Mouse (Mus musculus) forebrain, embryonic 11.5 days (tissue): Measurements from ENCODE around the gene Il1rapl1. TPM values are rescaled to one million over a fixed set of nuclear protein-coding genes. Genes with fewer than 3 reads are reported as not detected.

Experiments used
- ATAC-seq: fragments of 200-750 bp; cut with Nextera tagmentation; replicated peaks from 2 replicates; pipeline ENCODE4 v1.8.0; 2017; ENCODE audit warnings: moderate TSS enrichment; ENCODE audit not compliant: low FRiP score
- DNase-seq: peaks from one replicate; pipeline ENCODE4 v3.0.0-alpha.2; 2017; ENCODE audit warnings: low spot score
- H3K27ac ChIP-seq: fragments of 300-500 bp; sonication (generic); 2 replicates; pipeline ENCODE4 v1.5.1; 2014; ENCODE audit warnings: low read depth, low read length
- H3K27me3 ChIP-seq: fragments of 300-500 bp; sonication (generic); 2 replicates; pipeline ENCODE4 v1.6.1; 2014; ENCODE audit warnings: mild to moderate bottlenecking, low read length, mixed read lengths; ENCODE audit not compliant: control insufficient read depth, insufficient read depth
- H3K36me3 ChIP-seq: fragments of 300-500 bp; sonication (generic); 2 replicates; pipeline ENCODE4 v1.6.1; 2014; ENCODE audit warnings: mild to moderate bottlenecking, low read length, moderate library complexity, mixed read lengths; ENCODE audit not compliant: control insufficient read depth, insufficient read depth
- H3K4me1 ChIP-seq: fragments of 300-500 bp; sonication (generic); replicated peaks from 2 replicates; pipeline ENCODE4 v1.6.1; 2014; ENCODE audit warnings: low read length, mixed read lengths; ENCODE audit not compliant: control insufficient read depth, insufficient read depth
- H3K4me2 ChIP-seq: fragments of 300-500 bp; sonication (generic); 2 replicates; pipeline ENCODE4 v1.6.1; 2014; ENCODE audit warnings: low read depth, mild to moderate bottlenecking, low read length, moderate library complexity, mixed read lengths; ENCODE audit not compliant: severe bottlenecking
- H3K4me3 ChIP-seq: fragments of 300-500 bp; sonication (generic); 2 replicates; pipeline ENCODE4 v1.5.1; 2014; ENCODE audit warnings: low read depth, low read length
- H3K9ac ChIP-seq: fragments of 300-500 bp; sonication (generic); 2 replicates; pipeline ENCODE4 v1.6.1; 2014; ENCODE audit warnings: low read length
- H3K9me3 ChIP-seq: fragments of 300-500 bp; sonication (generic); 2 replicates; pipeline ENCODE4 v1.6.1; 2016; ENCODE audit warnings: low read length, mixed read lengths; ENCODE audit not compliant: control insufficient read depth
- WGBS: fragments of 180-500 bp; shearing (Covaris S2); extraction: QIAGEN DNeasy Blood & Tissue Kit; methylation state at CpG from one replicate; pipeline ENCODE4 v1.1.7; 2014; 5-methylcytosine and 5-hydroxymethylcytosine counted together
- polyA plus RNA-seq: library from polyadenylated mRNA; unstranded; fragments of >200 nt; fragmentation: Nextera tagmentation; extraction: Ambion mirVana; gene quantifications from 2 replicates; pipeline ENCODE4 v1.2.1, GENCODE M21; 2014

Il1rapl1 gene
- 0.41 and 0.53 TPM in 2 replicates for polyA plus RNA-seq

GRCm38 (mm10) chrX:88115609-88116073 lies at the start of gene Il1rapl1:
Gene Il1rapl1, minus strand, starts transcription at chrX:88115645.
- 24% methylated on average over 12 of the region's 12 CpGs for WGBS
- peak; percentile 80; the same call in 1 of the 2 replicates for ATAC-seq

GRCm38 (mm10) chrX:88158037-88158436 lies 42.6 kb upstream of the Il1rapl1 start:
- no peaks in the 10 kb centered on the region for H3K4me1 ChIP-seq
- ATAC-seq = no peak
- DNase-seq = no peak
- H3K36me3 ChIP-seq = no peaks in the 10 kb centered on the region
- no peak overlapping the region for H3K4me3 ChIP-seq
- no peak overlapping the region for H3K9ac ChIP-seq
- WGBS = 45% methylated on average over 2 of the region's 2 CpGs
- H3K27ac ChIP-seq = no peak overlapping the region
- H3K9me3 ChIP-seq = no peaks in the 10 kb centered on the region
- no peak overlapping the region for H3K4me2 ChIP-seq
- no peaks in the 10 kb centered on the region for H3K27me3 ChIP-seq

More at GRCm38 (mm10) chrX:88115609-88116073, at the start of gene Il1rapl1:
- Histone ChIP-seq H3K27ac (no peak within 1 kb of the TSS), H3K4me3 (peak within 1 kb of the TSS; percentile 33), H3K27me3 (no peaks in the 10 kb centered on the region), H3K4me1 (no peaks in the 10 kb centered on the region), H3K9ac (peak within 1 kb of the TSS; percentile 39; the same call in 1 of the 2 replicates), H3K4me2 (peak within 1 kb of the TSS; percentile 52), H3K9me3 (no peaks in the 10 kb centered on the region), H3K36me3 (no peaks in the 10 kb centered on the region)
- peak; percentile 47 for DNase-seq

GRCm38 (mm10) chrX:88125612-88126011 lies 10.2 kb upstream of the Il1rapl1 start:
- no peak overlapping the region for H3K27ac ChIP-seq
- DNase-seq (no peak), ATAC-seq (no peak)
- H3K27me3 ChIP-seq = no peaks in the 10 kb centered on the region
- H3K4me2 ChIP-seq = no peak overlapping the region
- no peak overlapping the region for H3K4me3 ChIP-seq
- no peaks in the 10 kb centered on the region for H3K36me3 ChIP-seq
- no peak overlapping the region for H3K9ac ChIP-seq
- no peaks in the 10 kb centered on the region for H3K4me1 ChIP-seq
- 60% methylated on average over 3 of the region's 3 CpGs for WGBS
- H3K9me3 ChIP-seq = no peaks in the 10 kb centered on the region

- no peak overlapping the region for H3K27ac ChIP-seq
- H3K4me2 ChIP-seq = no peak overlapping the region
- 91% methylated on average over 3 of the region's 3 CpGs for WGBS
- no peak for DNase-seq
- H3K4me1 ChIP-seq = no peaks in the 10 kb centered on the region
- H3K9ac ChIP-seq = no peak overlapping the region
- no peaks in the 10 kb centered on the region for H3K27me3 ChIP-seq
- H3K4me3 ChIP-seq = no peak overlapping the region
- no peaks in the 10 kb centered on the region for H3K36me3 ChIP-seq
- H3K9me3 ChIP-seq = no peaks in the 10 kb centered on the region
- no peak for ATAC-seq
Measured at GRCm38 (mm10) chrX:88120070-88120469, 4.6 kb upstream of the Il1rapl1 start.

GRCm38 (mm10) chrX:88117858-88118257 lies 2.4 kb upstream of the Il1rapl1 start:
- DNase-seq (no peak), ATAC-seq (no peak)
- Histone ChIP-seq H3K9me3 (no peaks in the 10 kb centered on the region), H3K4me2 (no peak overlapping the region), H3K4me3 (no peak overlapping the region), H3K9ac (no peak overlapping the region), H3K36me3 (no peaks in the 10 kb centered on the region), H3K4me1 (no peaks in the 10 kb centered on the region), H3K27me3 (no peaks in the 10 kb centered on the region), H3K27ac (no peak overlapping the region)
- WGBS = 56% methylated on average over 3 of the region's 3 CpGs

- Histone ChIP-seq H3K4me3 (no peak overlapping the region), H3K9ac (no peak overlapping the region), H3K27me3 (no peaks in the 10 kb centered on the region), H3K4me1 (no peaks in the 10 kb centered on the region), H3K9me3 (no peaks in the 10 kb centered on the region), H3K4me2 (peak overlapping the region; percentile 52; the same call in 1 of the 2 replicates), H3K36me3 (no peaks in the 10 kb centered on the region), H3K27ac (no peak overlapping the region)
- WGBS = 10% methylated on average over 3 of the region's 3 CpGs
- DNase-seq (no peak), ATAC-seq (0 out of 2 replicates have a peak, but pooled peaks have one; percentile 10)
Measured at GRCm38 (mm10) chrX:88116326-88116725, 881 bp upstream of the Il1rapl1 start.

GRCm38 (mm10) chrX:88113561-88113960 lies 1.9 kb downstream of the Il1rapl1 start:
- H3K27ac ChIP-seq = no peak overlapping the region
- H3K4me2 ChIP-seq = no peak overlapping the region
- no peaks in the 10 kb centered on the region for H3K27me3 ChIP-seq
- no peaks in the 10 kb centered on the region for H3K9me3 ChIP-seq
- 51% methylated on average over 6 of the region's 6 CpGs for WGBS
- DNase-seq (no peak), ATAC-seq (no peak)
- H3K4me1 ChIP-seq = no peaks in the 10 kb centered on the region
- no peaks in the 10 kb centered on the region for H3K36me3 ChIP-seq
- H3K4me3 ChIP-seq = no peak overlapping the region
- no peak overlapping the region for H3K9ac ChIP-seq

GRCm38 (mm10) chrX:88112254-88112653 lies 3.2 kb downstream of the Il1rapl1 start:
- H3K4me2 ChIP-seq = no peak overlapping the region
- no peaks in the 10 kb centered on the region for H3K36me3 ChIP-seq
- H3K9ac ChIP-seq = no peak overlapping the region
- no peak for ATAC-seq
- no peak overlapping the region for H3K27ac ChIP-seq
- no peaks in the 10 kb centered on the region for H3K27me3 ChIP-seq
- WGBS = 59% methylated on average over 2 of the region's 2 CpGs
- no peaks in the 10 kb centered on the region for H3K9me3 ChIP-seq
- DNase-seq = no peak
- H3K4me3 ChIP-seq = no peak overlapping the region
- H3K4me1 ChIP-seq = no peaks in the 10 kb centered on the region

GRCm38 (mm10) chrX:88109733-88110132 lies 5.7 kb downstream of the Il1rapl1 start:
- Histone ChIP-seq H3K9me3 (no peaks in the 10 kb centered on the region), H3K4me1 (no peaks in the 10 kb centered on the region), H3K27ac (no peak overlapping the region), H3K27me3 (no peaks in the 10 kb centered on the region), H3K9ac (no peak overlapping the region), H3K4me3 (no peak overlapping the region), H3K36me3 (no peaks in the 10 kb centered on the region), H3K4me2 (no peak overlapping the region)
- DNase-seq (no peak), ATAC-seq (no peak)
- 68% methylated on average over 2 of the region's 2 CpGs for WGBS
